Mouse (Mus musculus): Measurements from ENCODE around the gene Gckr. TPM values are rescaled to one million over a fixed set of nuclear protein-coding genes. Genes with fewer than 3 reads are reported as not detected.

Gene Gckr
- 0.13 TPM in 1 of 2 replicates, not detected in the other for polyA plus RNA-seq (2014; fragmentation: Nextera tagmentation; extraction: Ambion mirVana)

DNA sequence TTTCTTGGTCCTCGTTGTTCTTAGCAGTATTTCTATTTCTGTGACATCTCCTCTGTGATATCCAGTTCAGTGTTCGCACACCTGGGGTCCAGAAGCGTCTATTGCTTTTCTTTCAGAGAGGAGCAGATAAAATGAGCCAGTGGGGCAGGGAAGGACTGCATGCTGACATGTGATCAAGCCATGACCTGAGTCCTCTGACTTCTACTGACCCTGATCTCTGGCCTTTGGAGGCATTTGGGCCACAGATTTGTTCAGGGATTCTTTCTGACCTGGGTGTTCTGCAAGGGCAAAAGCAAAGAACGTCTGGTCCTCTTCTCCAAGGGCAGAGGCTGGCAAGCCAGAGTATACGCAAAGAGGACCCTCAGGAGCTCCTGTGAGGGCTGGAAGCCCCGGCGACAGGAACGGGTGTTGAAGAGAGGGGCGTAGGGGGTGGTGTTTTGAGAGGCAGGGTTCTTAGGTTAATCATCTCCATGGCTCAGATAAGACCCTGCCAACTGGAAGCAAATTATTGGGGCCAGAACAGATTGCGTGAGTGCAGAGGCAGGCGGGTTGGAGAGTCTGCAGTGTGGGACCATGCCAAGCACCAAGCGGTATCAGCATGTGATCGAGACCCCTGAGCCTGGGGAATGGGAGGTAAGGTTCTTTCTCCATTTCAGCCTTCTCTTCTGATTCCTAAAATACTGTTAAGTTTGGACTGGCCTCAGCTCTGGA, at the start of gene Gckr:
TSS of gene Gckr (plus strand) at position 397 of the 711 bp plus-strand sequence.
- no peak for DNase-seq (ENCODE audit: low spot score)

DNA sequence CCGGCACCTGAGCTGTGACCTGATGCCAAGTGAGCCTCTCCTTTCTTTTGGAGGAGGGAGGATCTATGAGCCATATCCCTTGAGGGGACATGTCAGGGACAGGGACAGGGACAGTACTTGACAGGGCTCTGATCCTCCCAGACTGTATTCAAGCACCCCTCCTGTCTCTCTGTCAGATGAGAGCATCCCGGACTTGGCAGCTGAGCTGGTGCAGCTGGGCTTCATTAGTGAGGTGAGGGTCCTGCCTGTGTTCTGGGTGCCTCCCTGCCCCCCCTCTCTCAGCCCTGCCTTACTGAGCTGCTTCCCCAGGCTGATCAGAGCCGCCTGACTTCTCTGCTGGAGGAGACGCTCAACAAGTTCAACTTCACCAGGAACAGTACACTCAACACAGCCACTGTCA, 46.5 kb upstream of the Gckr start:
- no peak overlapping the region for H3K9ac ChIP-seq (ENCODE audit: low read length)
- H3K4me2 ChIP-seq (ENCODE audit: low read depth, low read length, severe bottlenecking): no peak overlapping the region
- H3K27ac ChIP-seq (ENCODE audit: low read depth, low read length): no peak overlapping the region
- no peak for ATAC-seq (replicated peaks; ENCODE audit: low FRiP score)
- DNase-seq (ENCODE audit: low spot score): no peak
- no peaks in the 10 kb centered on the region for H3K9me3 ChIP-seq (ENCODE audit: control insufficient read depth, low read length)
- H3K36me3 ChIP-seq (ENCODE audit: control insufficient read depth, insufficient read depth, low read length): peaks cover 10% of the 10 kb centered on the region; the same call in 1 of the 2 replicates
- H3K4me1 ChIP-seq (replicated peaks; ENCODE audit: control insufficient read depth, insufficient read depth, low read length): peaks cover 7% of the 10 kb centered on the region; the same call in 1 of the 2 replicates
- no peak overlapping the region for H3K4me3 ChIP-seq (ENCODE audit: low read depth, low read length)
- 61% methylated on average over 4 of the region's 4 CpGs for WGBS
- H3K27me3 ChIP-seq (ENCODE audit: control insufficient read depth, insufficient read depth, low read length): peaks cover 2% of the 10 kb centered on the region; the same call in 1 of the 2 replicates

More for the DNA sequence above, at the start of gene Gckr:
- Histone ChIP-seq H3K9ac (ENCODE audit: low read length) (no peak within 1 kb of the TSS), H3K4me1 (replicated peaks; ENCODE audit: control insufficient read depth, insufficient read depth, low read length) (peaks cover 7% of the 10 kb centered on the region; the same call in 1 of the 2 replicates), H3K27me3 (ENCODE audit: control insufficient read depth, insufficient read depth, low read length) (no peaks in the 10 kb centered on the region), H3K27ac (ENCODE audit: low read depth, low read length) (no peak within 1 kb of the TSS), H3K9me3 (ENCODE audit: control insufficient read depth, low read length) (no peaks in the 10 kb centered on the region), H3K36me3 (ENCODE audit: control insufficient read depth, insufficient read depth, low read length) (no peaks in the 10 kb centered on the region), H3K4me2 (ENCODE audit: low read depth, low read length, severe bottlenecking) (peak within 1 kb of the TSS; percentile 87; the same call in 1 of the 2 replicates), H3K4me3 (ENCODE audit: low read depth, low read length) (no peak within 1 kb of the TSS)
- ATAC-seq (replicated peaks; ENCODE audit: low FRiP score): no peak
- 83% methylated on average over 13 of the region's 13 CpGs for WGBS

DNA sequence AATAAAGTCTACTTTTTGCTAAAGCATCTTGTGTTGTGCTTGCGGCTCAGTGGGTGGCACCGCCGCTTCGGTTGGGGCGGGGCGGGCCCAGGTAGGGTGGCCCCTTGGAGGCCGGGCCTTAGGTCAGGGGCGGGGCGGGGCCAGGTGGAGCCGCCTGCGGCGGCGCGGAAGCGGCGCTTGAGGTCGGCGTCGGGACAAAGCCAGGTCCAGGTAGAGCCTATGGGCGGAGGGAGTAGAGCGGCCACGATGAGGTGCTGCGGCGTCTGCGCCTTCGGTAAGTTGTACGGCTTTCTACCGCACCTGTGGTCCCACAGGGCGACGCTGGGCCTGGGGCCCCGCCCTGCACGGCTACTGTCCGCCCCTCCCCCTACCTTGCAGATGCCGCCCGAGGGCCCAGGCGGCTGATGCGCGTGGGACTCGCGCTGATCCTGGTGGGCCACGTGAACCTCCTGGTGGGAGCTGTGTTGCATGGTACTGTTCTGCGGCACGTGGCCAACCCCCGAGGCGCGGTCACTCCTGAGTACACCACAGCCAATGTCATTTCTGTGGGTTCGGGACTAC, 45.6 kb upstream of the Gckr start, which contains the start of gene Krtcap3:
TSS of gene Krtcap3 (plus strand) at position 151 of the 561 bp plus-strand sequence.
- Histone ChIP-seq H3K27ac (ENCODE audit: low read depth, low read length) (no peak within 1 kb of the TSS), H3K36me3 (ENCODE audit: control insufficient read depth, insufficient read depth, low read length) (peaks cover 10% of the 10 kb centered on the region; the same call in 1 of the 2 replicates), H3K4me1 (replicated peaks; ENCODE audit: control insufficient read depth, insufficient read depth, low read length) (peaks cover 7% of the 10 kb centered on the region; the same call in 1 of the 2 replicates), H3K9ac (ENCODE audit: low read length) (peak within 1 kb of the TSS; percentile 27; the same call in 1 of the 2 replicates), H3K9me3 (ENCODE audit: control insufficient read depth, low read length) (no peaks in the 10 kb centered on the region), H3K27me3 (ENCODE audit: control insufficient read depth, insufficient read depth, low read length) (peaks cover 2% of the 10 kb centered on the region; the same call in 1 of the 2 replicates), H3K4me3 (ENCODE audit: low read depth, low read length) (peak within 1 kb of the TSS; percentile 18), H3K4me2 (ENCODE audit: low read depth, low read length, severe bottlenecking) (peak within 1 kb of the TSS; percentile 49)
- ATAC-seq (replicated peaks; ENCODE audit: low FRiP score) (peak; percentile 46), DNase-seq (ENCODE audit: low spot score) (peak; percentile 71)
- 6% methylated on average over 43 of the region's 47 CpGs for WGBS

DNA sequence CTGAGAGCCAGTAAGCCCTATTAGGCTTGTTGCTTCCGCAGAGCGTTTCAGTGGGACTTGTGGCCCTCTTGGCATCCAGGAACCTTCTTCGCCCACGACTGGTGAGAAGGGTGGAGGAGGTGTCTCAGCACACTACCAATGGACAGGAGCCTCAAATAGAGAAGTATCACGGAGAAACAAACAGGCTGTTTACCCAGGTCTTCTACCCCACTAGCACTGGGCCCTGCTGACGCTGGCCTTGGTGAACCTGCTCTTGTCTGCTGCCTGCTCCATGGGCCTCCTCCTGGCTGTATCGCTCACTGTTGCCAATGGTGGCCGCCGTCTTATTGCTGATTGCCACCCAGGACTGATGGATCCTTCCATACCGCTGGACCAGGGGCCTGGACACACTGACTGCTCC, 45.1 kb upstream of the Gckr start:
- 49% methylated on average over 10 of the region's 10 CpGs for WGBS
- ATAC-seq (replicated peaks; ENCODE audit: low FRiP score) (no peak; the same call in 1 of the 2 replicates), DNase-seq (ENCODE audit: low spot score) (no peak)
- no peak overlapping the region for H3K9ac ChIP-seq (ENCODE audit: low read length)
- H3K36me3 ChIP-seq (ENCODE audit: control insufficient read depth, insufficient read depth, low read length): peaks cover 10% of the 10 kb centered on the region; the same call in 1 of the 2 replicates
- peak overlapping the region; percentile 18; the same call in 1 of the 2 replicates for H3K4me3 ChIP-seq (ENCODE audit: low read depth, low read length)
- peaks cover 2% of the 10 kb centered on the region; the same call in 1 of the 2 replicates for H3K27me3 ChIP-seq (ENCODE audit: control insufficient read depth, insufficient read depth, low read length)
- H3K9me3 ChIP-seq (ENCODE audit: control insufficient read depth, low read length): no peaks in the 10 kb centered on the region
- peak overlapping the region; percentile 49; the same call in 1 of the 2 replicates for H3K4me2 ChIP-seq (ENCODE audit: low read depth, low read length, severe bottlenecking)
- H3K27ac ChIP-seq (ENCODE audit: low read depth, low read length): no peak overlapping the region
- peaks cover 7% of the 10 kb centered on the region; the same call in 1 of the 2 replicates for H3K4me1 ChIP-seq (replicated peaks; ENCODE audit: control insufficient read depth, insufficient read depth, low read length)

DNA sequence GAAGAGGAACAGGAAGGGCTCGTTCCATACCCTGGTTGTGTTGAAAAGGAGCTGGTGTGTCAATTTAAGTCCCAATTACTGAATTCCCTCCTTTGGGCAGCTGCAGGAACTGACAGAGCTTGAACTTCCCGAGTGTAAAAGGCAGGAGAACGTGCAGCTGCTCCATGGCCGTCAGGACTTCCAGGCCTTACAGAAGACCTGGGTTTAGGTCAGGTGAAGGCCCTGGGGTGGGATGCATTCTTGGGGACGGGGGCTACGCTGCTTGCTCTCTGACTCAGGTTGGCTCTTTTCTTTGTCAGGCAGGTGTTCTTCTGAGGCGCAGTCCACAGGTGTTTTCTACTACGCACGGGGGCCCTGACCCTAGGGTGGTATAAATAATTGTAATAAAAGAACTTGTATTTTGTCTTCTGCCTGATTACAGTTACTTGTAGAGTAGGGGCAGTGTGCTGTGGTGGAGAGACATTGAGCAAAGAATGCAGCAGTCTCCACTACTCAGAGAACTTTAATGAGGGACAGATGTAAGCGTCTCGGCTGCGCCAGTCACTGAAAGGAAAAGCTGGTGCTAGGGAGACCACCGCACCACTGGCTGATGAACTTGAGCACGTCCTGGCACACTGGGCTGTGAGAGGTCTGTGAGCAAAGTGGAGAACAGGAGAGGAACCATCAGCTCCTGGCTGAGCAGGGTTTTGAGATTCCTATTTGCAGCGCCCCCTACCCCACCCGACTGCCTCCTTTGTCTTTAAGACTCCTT, 44.3 kb upstream of the Gckr start:
- Histone ChIP-seq H3K4me3 (ENCODE audit: low read depth, low read length) (no peak overlapping the region), H3K9me3 (ENCODE audit: control insufficient read depth, low read length) (no peaks in the 10 kb centered on the region), H3K4me1 (replicated peaks; ENCODE audit: control insufficient read depth, insufficient read depth, low read length) (peaks cover 7% of the 10 kb centered on the region; the same call in 1 of the 2 replicates), H3K27ac (ENCODE audit: low read depth, low read length) (no peak overlapping the region), H3K36me3 (ENCODE audit: control insufficient read depth, insufficient read depth, low read length) (peaks cover 10% of the 10 kb centered on the region; the same call in 1 of the 2 replicates), H3K9ac (ENCODE audit: low read length) (no peak overlapping the region), H3K4me2 (ENCODE audit: low read depth, low read length, severe bottlenecking) (no peak overlapping the region), H3K27me3 (ENCODE audit: control insufficient read depth, insufficient read depth, low read length) (peaks cover 2% of the 10 kb centered on the region; the same call in 1 of the 2 replicates)
- WGBS: 80% methylated on average over 16 of the region's 16 CpGs
- no peak for DNase-seq (ENCODE audit: low spot score)
- no peak for ATAC-seq (replicated peaks; ENCODE audit: low FRiP score)

DNA sequence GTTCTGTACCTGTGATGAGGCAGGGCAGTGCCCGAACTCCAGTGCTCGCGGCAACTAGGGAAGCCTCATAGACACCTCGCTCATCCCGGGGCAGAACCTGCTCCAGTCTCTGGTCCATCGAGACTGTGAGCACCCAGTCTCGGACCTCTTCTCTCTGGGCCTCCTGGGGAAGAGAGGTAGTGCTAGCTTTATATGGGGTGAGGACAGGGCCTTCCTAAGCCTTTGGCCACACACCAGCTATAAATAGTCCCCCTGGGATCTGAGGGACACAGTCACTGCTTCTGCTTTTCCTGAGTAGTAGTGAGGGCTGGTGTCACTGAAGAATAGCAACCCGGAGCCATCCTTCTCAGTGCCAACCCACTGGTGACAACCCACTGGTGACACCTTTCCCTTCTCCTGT, 43.4 kb upstream of the Gckr start:
- H3K4me3 ChIP-seq (ENCODE audit: low read depth, low read length): no peak overlapping the region
- no peak overlapping the region for H3K4me2 ChIP-seq (ENCODE audit: low read depth, low read length, severe bottlenecking)
- no peaks in the 10 kb centered on the region for H3K9me3 ChIP-seq (ENCODE audit: control insufficient read depth, low read length)
- H3K27ac ChIP-seq (ENCODE audit: low read depth, low read length): no peak overlapping the region
- H3K9ac ChIP-seq (ENCODE audit: low read length): no peak overlapping the region
- 96% methylated on average over 8 of the region's 8 CpGs for WGBS
- ATAC-seq (replicated peaks; ENCODE audit: low FRiP score) (no peak), DNase-seq (ENCODE audit: low spot score) (no peak)
- peaks cover 10% of the 10 kb centered on the region; the same call in 1 of the 2 replicates for H3K36me3 ChIP-seq (ENCODE audit: control insufficient read depth, insufficient read depth, low read length)
- H3K4me1 ChIP-seq (replicated peaks; ENCODE audit: control insufficient read depth, insufficient read depth, low read length): peaks cover 7% of the 10 kb centered on the region; the same call in 1 of the 2 replicates
- peaks cover 2% of the 10 kb centered on the region; the same call in 1 of the 2 replicates for H3K27me3 ChIP-seq (ENCODE audit: control insufficient read depth, insufficient read depth, low read length)

DNA sequence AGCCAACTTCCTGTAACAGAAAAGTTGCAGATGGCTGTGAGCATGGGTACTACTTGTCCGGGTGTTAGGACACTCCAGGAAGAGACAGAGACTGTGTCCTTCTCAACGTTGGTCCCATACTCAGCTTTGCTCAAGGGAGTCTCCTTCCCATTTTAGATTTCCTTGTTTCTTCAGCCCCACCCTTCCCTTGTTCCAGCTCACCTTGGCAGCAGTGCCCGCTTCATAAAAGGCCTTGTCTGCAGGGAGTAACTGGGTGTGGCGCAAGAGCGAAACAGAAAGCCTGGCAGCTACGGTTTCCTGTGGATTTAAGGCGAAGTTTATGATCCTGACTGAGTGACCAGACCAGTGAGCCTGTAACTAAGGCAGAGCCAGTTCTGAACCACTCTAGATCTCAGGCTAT, 42.8 kb upstream of the Gckr start:
- H3K27ac ChIP-seq (ENCODE audit: low read depth, low read length): no peak overlapping the region
- H3K4me1 ChIP-seq (replicated peaks; ENCODE audit: control insufficient read depth, insufficient read depth, low read length): peaks cover 7% of the 10 kb centered on the region; the same call in 1 of the 2 replicates
- H3K36me3 ChIP-seq (ENCODE audit: control insufficient read depth, insufficient read depth, low read length): peaks cover 6% of the 10 kb centered on the region; the same call in 1 of the 2 replicates
- no peaks in the 10 kb centered on the region for H3K9me3 ChIP-seq (ENCODE audit: control insufficient read depth, low read length)
- H3K4me3 ChIP-seq (ENCODE audit: low read depth, low read length): no peak overlapping the region
- no peak overlapping the region for H3K4me2 ChIP-seq (ENCODE audit: low read depth, low read length, severe bottlenecking)
- no peak overlapping the region for H3K9ac ChIP-seq (ENCODE audit: low read length)
- ATAC-seq (replicated peaks; ENCODE audit: low FRiP score) (no peak), DNase-seq (ENCODE audit: low spot score) (no peak)
- WGBS: 87% methylated on average over 7 of the region's 7 CpGs
- H3K27me3 ChIP-seq (ENCODE audit: control insufficient read depth, insufficient read depth, low read length): peaks cover 2% of the 10 kb centered on the region; the same call in 1 of the 2 replicates

DNA sequence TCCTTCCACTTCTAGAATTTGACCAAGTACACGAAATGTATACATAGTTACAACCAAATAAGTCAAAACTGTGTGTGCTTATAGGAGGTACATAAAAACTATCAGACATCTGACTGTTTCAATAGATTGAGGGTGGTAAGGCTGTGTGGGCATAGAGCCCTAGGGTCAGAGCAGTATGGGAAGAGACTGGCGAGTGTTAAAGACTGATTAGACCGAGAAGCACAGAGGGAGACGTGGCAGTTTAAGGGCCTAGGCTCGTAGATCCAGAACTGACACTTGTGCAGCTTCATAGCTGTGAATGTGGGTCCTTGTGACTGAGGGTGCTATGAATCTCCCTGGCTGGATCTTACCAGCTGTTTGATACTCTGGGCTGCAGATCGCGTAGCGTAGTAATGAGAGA, 42.3 kb upstream of the Gckr start:
- Histone ChIP-seq H3K4me1 (replicated peaks; ENCODE audit: control insufficient read depth, insufficient read depth, low read length) (peaks cover 7% of the 10 kb centered on the region; the same call in 1 of the 2 replicates), H3K27me3 (ENCODE audit: control insufficient read depth, insufficient read depth, low read length) (peaks cover 2% of the 10 kb centered on the region; the same call in 1 of the 2 replicates), H3K36me3 (ENCODE audit: control insufficient read depth, insufficient read depth, low read length) (peaks cover 3% of the 10 kb centered on the region; the same call in 1 of the 2 replicates), H3K27ac (ENCODE audit: low read depth, low read length) (no peak overlapping the region), H3K9ac (ENCODE audit: low read length) (no peak overlapping the region), H3K4me2 (ENCODE audit: low read depth, low read length, severe bottlenecking) (no peak overlapping the region), H3K4me3 (ENCODE audit: low read depth, low read length) (no peak overlapping the region), H3K9me3 (ENCODE audit: control insufficient read depth, low read length) (no peaks in the 10 kb centered on the region)
- DNase-seq (ENCODE audit: low spot score) (no peak), ATAC-seq (replicated peaks; ENCODE audit: low FRiP score) (no peak)
- 90% methylated on average over 8 of the region's 8 CpGs for WGBS

All from forebrain, embryonic 11.5 days (tissue).